Comparison of ENCODE assay signal across 25 mouse cellular contexts in genomic region chr15:64477131-64477530, GRCm38 (mm10).
DNase-seq lines count a peak whose midpoint lies in the region; ATAC-seq and TF ChIP-seq lines count a peak whose summit lies in the region.
"Had no signal": no experiment of that assay in that cellular context is flagged by ENCODE, and none has a peak within 500 bp of the region (broad histone marks: within the 10 kb centered on the region; RNA-seq: fewer than 3 reads in every experiment).

No protein-coding gene starts in this region.

- WGBS in cerebellum, adult 2 months: 92% methylated on average over 5 of the region's 5 CpGs

- peak; percentile 78 for DNase-seq in NIH3T3 (ENCODE audit: low read depth)
- no peak for DNase-seq in right cerebral cortex, postnatal 4 days
- DNase-seq in cerebellum, adult 2 months: no peak
- DNase-seq: adrenal gland, adult 8-10 months; adrenal gland, postnatal 25 days; B cell, adult 2 months; cerebellum, adult 9-11 months; cerebellum, postnatal 25 days; gastrocnemius, postnatal 36 days; heart, adult 2 months; kidney, adult 2 months had no signal

- H3K27ac ChIP-seq in cerebellum, adult 2 months (ENCODE audit: insufficient read depth, low read length): no peak overlapping the region
- H3K27ac ChIP-seq: embryonic facial prominence, embryonic 12.5 days; embryonic facial prominence, embryonic 15.5 days; forebrain, embryonic 12.5 days; forebrain, embryonic 15.5 days; heart, adult 2 months; heart, embryonic 10.5 days; hindbrain, embryonic 12.5 days; hindbrain, embryonic 15.5 days had no signal

- H3K4me2 ChIP-seq in myocyte (ENCODE audit: low read depth): peak overlapping the region; percentile 45
- H3K4me2 ChIP-seq: embryonic facial prominence, embryonic 12.5 days; embryonic facial prominence, embryonic 15.5 days; forebrain, embryonic 12.5 days; forebrain, embryonic 15.5 days; hindbrain, embryonic 12.5 days; hindbrain, embryonic 15.5 days had no signal

- no peak for TF ChIP-seq POLR2A in myocyte (IDR thresholded peaks at IDR 0.05; ENCODE audit: insufficient read length, low read depth)
- no peak for TF ChIP-seq POLR2A in cerebellum, adult 2 months (IDR thresholded peaks at IDR 0.05; ENCODE audit: borderline replicate concordance, insufficient read depth, low read length)

- H3K4me3 ChIP-seq in C2C12 (ENCODE audit: insufficient read depth, poor library complexity, severe bottlenecking) (no peak overlapping the region), myocyte (no peak overlapping the region)
- no peak overlapping the region for H3K4me3 ChIP-seq in cerebellum, adult 2 months (replicated peaks; ENCODE audit: insufficient read depth, low read depth, low read length)
- H3K4me3 ChIP-seq: embryonic facial prominence, embryonic 12.5 days; embryonic facial prominence, embryonic 15.5 days; erythroblast, embryonic 14.5 days; forebrain, embryonic 12.5 days; forebrain, embryonic 15.5 days; heart, adult 2 months; heart, embryonic 10.5 days; hindbrain, embryonic 12.5 days; hindbrain, embryonic 15.5 days had no signal

- H3K79me3 ChIP-seq in C2C12 (ENCODE audit: low read depth): no peaks in the 10 kb centered on the region

- H3K36me3 ChIP-seq in C2C12 (ENCODE audit: control insufficient read depth, insufficient read depth) (no peaks in the 10 kb centered on the region), myocyte (ENCODE audit: control insufficient read depth, insufficient read depth) (no peaks in the 10 kb centered on the region)
- H3K36me3 ChIP-seq: embryonic facial prominence, embryonic 12.5 days; embryonic facial prominence, embryonic 15.5 days; forebrain, embryonic 12.5 days; forebrain, embryonic 15.5 days; heart, embryonic 10.5 days; hindbrain, embryonic 12.5 days; hindbrain, embryonic 15.5 days had no signal

- H3K79me2 ChIP-seq in C2C12 (ENCODE audit: control insufficient read depth, insufficient read depth) (no peaks in the 10 kb centered on the region), myocyte (ENCODE audit: control insufficient read depth, insufficient read depth) (no peaks in the 10 kb centered on the region)

- H3ac ChIP-seq in C2C12 (ENCODE audit: control insufficient read depth, insufficient read length, low read depth) (no peak overlapping the region), myocyte (ENCODE audit: control insufficient read depth, insufficient read length) (no peak overlapping the region)

- H3K4me1 ChIP-seq in cerebellum, adult 2 months (ENCODE audit: control insufficient read depth, insufficient read depth, low read length): no peaks in the 10 kb centered on the region
- H3K4me1 ChIP-seq: embryonic facial prominence, embryonic 12.5 days; embryonic facial prominence, embryonic 15.5 days; forebrain, embryonic 15.5 days; heart, embryonic 10.5 days; hindbrain, embryonic 15.5 days had no signal

- H3K27me3 ChIP-seq in C2C12 (ENCODE audit: control insufficient read depth, insufficient read depth, insufficient read length) (no peaks in the 10 kb centered on the region), myocyte (ENCODE audit: control insufficient read depth, insufficient read depth, insufficient read length) (no peaks in the 10 kb centered on the region)
- H3K27me3 ChIP-seq in cerebellum, adult 2 months (ENCODE audit: control insufficient read depth, insufficient read depth, low read length): no peaks in the 10 kb centered on the region
- H3K27me3 ChIP-seq: embryonic facial prominence, embryonic 12.5 days; embryonic facial prominence, embryonic 15.5 days; forebrain, embryonic 12.5 days; forebrain, embryonic 15.5 days; hindbrain, embryonic 12.5 days; hindbrain, embryonic 15.5 days had no signal

- no peak for TF ChIP-seq CTCF in C2C12 (IDR thresholded peaks at IDR 0.05; ENCODE audit: control insufficient read depth, insufficient read depth, insufficient read length)
- TF ChIP-seq CTCF in cerebellum, adult 2 months (IDR thresholded peaks at IDR 0.05; ENCODE audit: borderline replicate concordance, insufficient read depth, low read depth, low read length): no peak

- no peak for ATAC-seq in monocyte, adult 5-6 weeks (replicated peaks; ENCODE audit: insufficient number of reproducible peaks, low FRiP score, low TSS enrichment, poor library complexity, severe bottlenecking)
- ATAC-seq: activated CD4-positive, CD25-positive, alpha-beta regulatory T cell, adult 4 months; CD4-positive, CD25-positive, alpha-beta regulatory T cell, adult 4 months; forebrain, embryonic 15.5 days; intestine, postnatal 0 days had no signal

TF ChIP-seq in C2C12, 6 proteins besides CTCF, POLR2A, EP300 and RAD21:
- peak; percentile 10 for TF ChIP-seq USF1 (IDR thresholded peaks at IDR 0.05; ENCODE audit: low read depth)
- peak; percentile 52 for TF ChIP-seq CEBPB (IDR thresholded peaks at IDR 0.05; ENCODE audit: low read depth)
- peak; percentile 99 for TF ChIP-seq FOSL1 (IDR thresholded peaks at IDR 0.05; ENCODE audit: insufficient read depth, low read length, poor library complexity, severe bottlenecking)
- peak; percentile 49 for TF ChIP-seq MYOD1 (IDR thresholded peaks at IDR 0.05; ENCODE audit: control insufficient read depth, insufficient read length, low read depth)
- TF ChIP-seq MAX (IDR thresholded peaks at IDR 0.05): no peak
- TF ChIP-seq MYOG (IDR thresholded peaks at IDR 0.05; ENCODE audit: control insufficient read depth, extremely low read depth, insufficient read length): no peak
TF ChIP-seq in C2C12: peak in this region for 4.

TF ChIP-seq in myocyte, 11 proteins besides CTCF, POLR2A, EP300 and RAD21:
- TF ChIP-seq CEBPB (IDR thresholded peaks at IDR 0.05; ENCODE audit: insufficient read depth, poor library complexity, severe bottlenecking): peak; percentile 59; the same call in 1 of the 2 replicates
- no peak for TF ChIP-seq USF1 (IDR thresholded peaks at IDR 0.05; ENCODE audit: low read depth)
- TF ChIP-seq MAX (IDR thresholded peaks at IDR 0.05; ENCODE audit: low read depth): peak; percentile 18
